Mouse (Mus musculus) cerebellum, adult 9-11 months (tissue): Measurements from ENCODE around the gene Stab2.
A peak's percentile ranks its signal among the peaks of the same experiment; 100 is the strongest.

Experiments
- DNase-seq: peaks from one replicate; pipeline ENCODE4 v3.0.0; 2022

Stab2 gene

DNA sequence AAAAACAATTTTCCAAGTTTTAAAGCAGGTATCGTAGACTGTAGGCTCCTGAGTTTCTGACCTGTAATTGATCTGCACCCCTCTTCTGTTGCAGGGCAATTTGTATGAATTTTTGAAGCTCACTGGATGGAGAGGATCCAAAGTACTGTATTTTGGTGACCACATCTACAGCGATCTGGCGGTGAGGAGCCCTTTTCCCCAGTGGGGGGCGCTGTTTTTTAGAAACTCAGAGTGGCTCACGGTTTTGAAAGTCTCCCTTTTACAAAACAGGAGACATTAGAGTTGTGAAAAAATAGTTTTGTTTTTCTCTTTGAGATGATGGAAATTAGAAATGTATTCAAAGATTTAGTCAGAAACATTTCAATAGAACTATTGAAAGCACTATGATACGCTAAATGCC lies 183.7 kb downstream of the Stab2 start:
- DNase-seq, result no peak

- DNase-seq, result no peak
These were observed 186.8 kb downstream of the Stab2 start for GRCm38 (mm10) chr10:86821014-86821413.

DNA sequence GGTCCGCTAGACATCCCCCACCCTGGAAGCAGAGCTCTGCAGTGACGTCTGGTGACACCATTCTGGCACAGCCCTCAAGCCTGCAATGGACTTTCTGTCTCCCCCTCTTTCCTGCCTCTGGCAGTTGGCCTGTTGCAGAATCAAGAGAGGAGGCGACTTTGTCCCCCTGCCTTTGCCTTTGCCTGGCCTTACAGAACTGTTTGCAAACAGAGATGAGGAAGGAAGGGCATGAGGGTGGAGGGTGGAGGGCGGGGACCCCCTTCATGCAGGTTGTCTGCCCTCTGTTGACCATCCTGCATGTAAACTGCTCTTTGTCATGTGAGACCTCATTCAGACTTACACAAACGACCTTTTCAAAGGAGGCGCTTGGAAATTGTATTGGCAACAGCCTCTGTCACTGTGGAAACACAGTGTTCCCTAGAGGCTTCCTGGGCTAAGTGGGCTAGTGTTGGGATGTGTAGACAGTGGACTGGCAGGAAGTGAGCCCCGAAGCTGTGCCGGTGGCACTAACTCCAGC lies 188.1 kb downstream of the Stab2 start:
- DNase-seq, result no peak

- no peak for DNase-seq
These were observed 192.7 kb downstream of the Stab2 start for GRCm38 (mm10) chr10:86815133-86815532.

DNA sequence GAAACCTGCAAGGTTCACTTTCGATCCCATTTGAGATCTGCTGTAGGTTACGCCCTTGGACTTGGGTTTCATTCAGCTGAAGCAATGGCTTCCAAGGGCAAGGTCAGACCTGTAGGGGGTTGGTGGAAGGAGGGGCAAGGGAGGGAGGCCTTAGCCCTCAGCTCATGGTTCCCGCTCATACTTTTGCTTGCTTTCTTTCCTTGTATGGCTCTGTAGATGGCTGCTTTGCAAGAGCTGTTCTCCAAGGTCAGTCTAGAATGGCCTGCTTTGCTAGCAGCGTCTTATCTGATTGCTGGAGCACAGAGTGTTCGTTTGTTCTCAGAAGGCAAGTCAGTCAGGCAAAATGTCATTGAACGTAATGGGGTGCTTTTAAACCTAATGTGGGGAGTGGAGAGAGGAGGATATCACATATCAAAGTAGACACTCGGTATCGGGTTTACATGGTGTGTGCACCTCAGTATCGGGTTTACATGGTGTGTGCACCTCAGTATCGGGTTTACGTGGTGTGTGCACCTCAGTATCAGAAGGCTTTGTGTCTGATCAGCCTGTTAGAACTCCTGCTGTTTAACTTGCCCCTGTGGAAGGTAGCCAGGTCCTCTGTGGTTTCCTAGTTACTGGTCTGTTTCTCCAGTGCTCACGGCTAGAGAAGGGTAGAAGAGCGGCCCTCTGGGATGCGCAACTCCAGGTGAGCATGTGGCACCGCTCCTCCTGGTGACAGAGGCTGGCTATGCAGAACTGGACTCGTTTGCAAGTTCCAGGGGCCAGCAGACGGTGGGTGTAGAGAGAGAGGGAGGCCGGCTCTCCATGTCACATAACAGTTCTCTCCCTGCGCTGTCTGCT lies 193.3 kb downstream of the Stab2 start:
- DNase-seq, result no peak

DNA sequence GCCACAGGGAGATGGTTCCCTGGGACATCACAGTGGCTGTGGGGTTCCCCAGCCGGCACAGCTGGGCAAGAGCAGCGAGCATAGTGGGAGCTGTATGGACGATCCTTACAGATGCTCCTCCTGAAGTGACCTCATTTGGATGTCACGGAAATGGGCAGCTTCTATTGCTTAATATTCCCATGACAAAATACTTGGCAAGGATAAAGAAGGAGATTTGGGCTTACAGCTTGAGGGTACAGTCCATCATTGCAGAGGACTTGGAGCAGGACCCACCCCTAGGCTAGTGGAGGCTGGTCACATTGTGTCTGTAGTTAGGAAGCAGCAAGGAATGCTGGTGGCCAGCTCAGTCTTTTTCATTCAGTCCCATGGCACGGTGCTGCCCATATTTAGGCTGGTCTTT lies 197.2 kb downstream of the Stab2 start:
- DNase-seq, result no peak

DNA sequence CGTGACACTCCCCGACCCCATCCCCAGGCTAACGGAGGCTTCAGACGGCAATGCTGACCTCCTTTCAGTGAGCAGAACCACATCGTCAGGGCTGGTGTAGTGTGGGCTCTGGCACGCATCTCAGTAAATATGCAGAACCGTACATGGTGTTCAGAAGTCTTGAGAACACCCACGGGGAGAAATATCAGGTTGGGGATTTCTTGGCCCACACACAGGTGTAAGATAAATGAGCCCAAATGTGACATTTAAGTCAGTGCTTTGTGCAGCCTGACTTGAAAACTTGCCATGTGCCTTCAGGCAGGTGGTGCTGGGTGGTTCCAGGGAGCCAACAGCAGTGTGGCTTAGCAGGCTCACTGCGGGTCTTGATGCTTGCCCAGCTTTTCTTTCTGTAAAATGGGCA lies 197.8 kb downstream of the Stab2 start:
- DNase-seq, result peak; percentile 34

- DNase-seq, result no peak
These were observed 199.6 kb downstream of the Stab2 start for GRCm38 (mm10) chr10:86808013-86808758.

DNA sequence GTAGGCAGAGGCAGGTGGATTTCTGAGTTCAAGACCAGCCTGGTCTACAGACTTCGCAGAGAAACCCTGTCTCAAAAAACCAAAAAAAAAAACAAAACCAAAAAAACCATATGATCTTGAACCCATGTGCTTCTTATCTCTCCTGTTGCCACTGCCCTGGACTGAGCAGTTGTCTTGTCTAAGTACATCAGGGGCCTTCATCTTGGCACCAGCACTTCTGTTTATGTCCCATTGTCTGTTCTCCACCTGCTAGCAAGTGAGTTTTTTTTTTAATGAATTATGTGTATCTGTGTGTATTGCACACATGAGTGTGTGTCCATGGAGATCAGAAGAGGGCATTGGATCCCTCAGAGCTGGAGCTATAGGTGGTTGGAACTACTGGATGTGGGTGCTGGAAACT lies 200.5 kb downstream of the Stab2 start:
- DNase-seq, result no peak

DNA sequence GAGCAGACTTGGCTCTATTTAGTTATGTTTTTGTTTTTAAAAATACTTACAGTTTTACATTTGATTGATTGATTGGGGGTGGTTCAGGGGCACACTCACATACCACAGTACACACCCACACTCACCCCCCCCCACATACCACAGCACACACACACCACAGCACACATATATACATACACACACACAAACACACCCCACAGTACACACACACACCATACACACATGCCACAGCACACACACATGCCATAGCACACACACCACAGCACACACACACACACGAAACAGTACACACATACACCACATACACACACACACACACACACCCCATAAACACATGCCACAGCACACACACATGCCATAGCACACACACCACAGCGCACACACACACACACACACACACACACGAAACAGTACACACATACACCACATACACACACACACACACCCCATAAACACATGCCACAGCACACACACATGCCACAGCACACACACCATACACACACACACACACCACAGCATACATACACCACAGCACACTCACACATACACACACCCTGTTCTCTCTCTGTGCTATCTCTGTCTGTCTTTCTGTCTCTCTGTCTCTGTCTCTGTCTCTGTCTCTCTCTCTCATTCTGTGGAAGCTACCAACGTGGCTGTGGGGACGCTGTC lies 211.6 kb downstream of the Stab2 start:
- no peak for DNase-seq

- DNase-seq, result peak; percentile 33
These were observed 212.9 kb downstream of the Stab2 start for GRCm38 (mm10) chr10:86794794-86795535.

- DNase-seq, result no peak
These were observed 213.6 kb downstream of the Stab2 start for GRCm38 (mm10) chr10:86794196-86794595.

DNA sequence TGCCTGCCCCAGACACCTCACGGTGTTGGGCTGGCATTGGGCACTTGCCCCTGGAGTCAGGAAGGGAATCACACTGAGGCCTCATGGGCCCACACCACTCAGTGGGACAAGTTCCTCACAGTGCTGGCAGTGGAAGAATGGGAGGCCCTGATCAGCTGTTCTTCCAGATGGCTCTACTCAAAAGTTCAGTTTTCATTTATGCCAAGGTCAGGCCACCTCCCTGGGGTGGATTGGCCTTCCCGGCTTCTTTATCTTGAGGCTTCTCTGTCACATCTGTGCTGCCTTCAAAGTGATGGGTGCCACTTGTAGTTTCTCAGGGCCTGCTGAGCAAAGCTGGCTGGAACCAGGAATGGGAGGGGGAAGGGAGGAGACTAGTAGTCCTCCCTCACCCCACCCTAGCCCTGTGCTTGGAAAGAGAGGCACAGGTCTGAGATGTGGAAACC lies 214.3 kb downstream of the Stab2 start:
- DNase-seq, result no peak

DNA sequence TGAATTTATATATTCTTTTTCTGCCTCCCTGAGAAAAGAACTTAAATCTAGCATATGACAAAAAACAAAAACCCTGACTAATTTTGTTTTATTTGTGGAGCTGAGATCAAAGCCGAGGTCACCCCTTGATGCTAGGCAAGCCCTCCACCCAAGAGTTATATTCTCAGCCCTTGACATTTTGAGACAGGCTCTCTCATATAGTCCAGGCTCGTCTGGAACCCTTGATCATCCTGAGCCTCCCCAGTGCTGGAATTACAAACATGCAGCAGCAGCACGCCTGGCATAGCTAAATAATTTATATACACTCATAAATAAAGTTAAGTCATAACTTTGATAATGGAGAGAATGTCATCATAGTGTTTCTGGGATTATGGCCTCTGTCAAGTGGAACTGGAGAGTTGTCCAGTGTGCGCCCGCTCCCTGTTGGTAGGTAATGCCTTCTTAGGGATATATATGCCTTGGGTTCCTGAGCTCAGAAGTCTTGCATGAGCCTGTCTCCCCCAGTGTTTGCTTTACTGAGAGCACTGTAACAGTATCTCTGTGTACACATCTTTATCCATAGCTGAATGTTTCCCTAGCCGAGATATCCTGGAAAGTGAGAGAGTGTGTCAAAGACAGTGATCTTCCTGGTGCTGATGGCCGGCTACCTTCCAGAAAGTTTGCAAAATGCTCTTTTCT lies 216.2 kb downstream of the Stab2 start:
- DNase-seq, result no peak
